Mouse (Mus musculus) embryonic facial prominence, embryonic 11.5 days (tissue): ENCODE results near the gene Sox10. TPM values are rescaled to one million over a fixed set of nuclear protein-coding genes. Genes with fewer than 3 reads are reported as not detected.

Experiments used
- ATAC-seq: fragments of 200-750 bp; cut with Nextera tagmentation; replicated peaks from 2 replicates; pipeline ENCODE4 v1.8.0; 2017; ENCODE audit warnings: low read depth; ENCODE audit not compliant: insufficient number of reproducible peaks, low FRiP score, low TSS enrichment
- DNase-seq: peaks from one replicate; pipeline ENCODE4 v3.0.0-alpha.2; 2015; ENCODE audit warnings: low spot score
- H3K27ac ChIP-seq: fragments of 300-500 bp; sonication (generic); replicated peaks from 2 replicates; pipeline ENCODE4 v1.5.1; 2014; ENCODE audit warnings: mild to moderate bottlenecking, low read depth, low read length, control low read depth
- H3K27me3 ChIP-seq: fragments of 300-500 bp; sonication (generic); 2 replicates; pipeline ENCODE4 v1.6.1; 2014; ENCODE audit warnings: mild to moderate bottlenecking, low read length, moderate library complexity, mixed read lengths; ENCODE audit not compliant: control insufficient read depth, insufficient read depth
- H3K36me3 ChIP-seq: fragments of 300-500 bp; sonication (generic); replicated peaks from 2 replicates; pipeline ENCODE4 v1.6.1; 2014; ENCODE audit warnings: low read depth, mild to moderate bottlenecking, low read length, moderate library complexity, mixed read lengths; ENCODE audit not compliant: control insufficient read depth, insufficient read depth
- H3K4me1 ChIP-seq: fragments of 300-500 bp; sonication (generic); 2 replicates; pipeline ENCODE4 v1.6.1; 2014; ENCODE audit warnings: low read length, mixed read lengths; ENCODE audit not compliant: control insufficient read depth, insufficient read depth
- H3K4me2 ChIP-seq: fragments of 300-500 bp; sonication (generic); 2 replicates; pipeline ENCODE4 v1.6.1; 2014; ENCODE audit warnings: low read depth, mild to moderate bottlenecking, control low read depth, low read length, moderate library complexity
- H3K4me3 ChIP-seq: fragments of 300-500 bp; sonication (generic); 2 replicates; pipeline ENCODE4 v1.5.1; 2014; ENCODE audit warnings: low read depth, low read length, control low read depth
- H3K9ac ChIP-seq: fragments of 300-500 bp; sonication (generic); replicated peaks from 2 replicates; pipeline ENCODE4 v1.6.1; 2014; ENCODE audit warnings: mild to moderate bottlenecking, control low read depth, low read length
- H3K9me3 ChIP-seq: fragments of 300-500 bp; sonication (generic); replicated peaks from 2 replicates; pipeline ENCODE4 v1.6.1; 2016; ENCODE audit warnings: mild to moderate bottlenecking, low read length, inconsistent platforms, mixed read lengths; ENCODE audit not compliant: control insufficient read depth
- WGBS: fragments of 180-500 bp; shearing (Covaris S2); extraction: QIAGEN DNeasy Blood & Tissue Kit; methylation state at CpG from one replicate; pipeline ENCODE4 v1.1.7; 2014; 5-methylcytosine and 5-hydroxymethylcytosine counted together
- polyA plus RNA-seq: library from polyadenylated mRNA; unstranded; fragments of >200 nt; fragmentation: Nextera tagmentation; extraction: Ambion mirVana; gene quantifications from 2 replicates; pipeline ENCODE4 v1.2.1, GENCODE M21; 2014

The Sox10 gene
- 11.6 and 12.2 TPM in 2 replicates for polyA plus RNA-seq

GRCm38 (mm10) chr15:79165140-79165539 is at the start of gene Sox10:
TSS of gene Sox10 (minus strand) at chr15:79165240.
- Histone ChIP-seq H3K27ac (0 out of 2 replicates have a peak within 1 kb of the TSS, but pooled peaks have one; percentile 35), H3K4me1 (no peaks in the 10 kb centered on the region), H3K9me3 (no peaks in the 10 kb centered on the region), H3K4me2 (no peak within 1 kb of the TSS), H3K36me3 (no peaks in the 10 kb centered on the region), H3K4me3 (peak within 1 kb of the TSS; percentile 21), H3K9ac (peak within 1 kb of the TSS; percentile 40), H3K27me3 (peaks cover 36% of the 10 kb centered on the region)
- 37% methylated on average over 5 of the region's 5 CpGs for WGBS
- no peak for ATAC-seq
- DNase-seq = no peak

- 72% methylated on average over 6 of the region's 6 CpGs for WGBS
- H3K27ac ChIP-seq = peak overlapping the region; percentile 28; the same call in 1 of the 2 replicates
- no peaks in the 10 kb centered on the region for H3K36me3 ChIP-seq
- no peaks in the 10 kb centered on the region for H3K4me1 ChIP-seq
- no peak overlapping the region for H3K4me2 ChIP-seq
- no peak overlapping the region for H3K4me3 ChIP-seq
- ATAC-seq (no peak), DNase-seq (no peak)
- H3K27me3 ChIP-seq = no peaks in the 10 kb centered on the region
- H3K9ac ChIP-seq = no peak overlapping the region
- no peaks in the 10 kb centered on the region for H3K9me3 ChIP-seq
Observed at GRCm38 (mm10) chr15:79213591-79213990, 48.6 kb upstream of the Sox10 start.

GRCm38 (mm10) chr15:79212750-79213446 is 47.9 kb upstream of the Sox10 start:
- Histone ChIP-seq H3K4me3 (no peak overlapping the region), H3K27ac (peak overlapping the region; percentile 28; the same call in 1 of the 2 replicates), H3K27me3 (no peaks in the 10 kb centered on the region), H3K4me2 (no peak overlapping the region), H3K9me3 (no peaks in the 10 kb centered on the region), H3K36me3 (no peaks in the 10 kb centered on the region), H3K4me1 (no peaks in the 10 kb centered on the region), H3K9ac (no peak overlapping the region)
- ATAC-seq (0 out of 2 replicates have a peak, but pooled peaks have one; percentile 31), DNase-seq (peak; percentile 30)
- WGBS = 59% methylated on average over 25 of the region's 26 CpGs

GRCm38 (mm10) chr15:79210357-79210756 is 45.3 kb upstream of the Sox10 start:
- no peak overlapping the region for H3K9ac ChIP-seq
- 81% methylated on average over 2 of the region's 2 CpGs for WGBS
- no peak overlapping the region for H3K27ac ChIP-seq
- no peak overlapping the region for H3K4me2 ChIP-seq
- no peaks in the 10 kb centered on the region for H3K9me3 ChIP-seq
- no peak for DNase-seq
- no peak overlapping the region for H3K4me3 ChIP-seq
- no peak for ATAC-seq
- H3K36me3 ChIP-seq = no peaks in the 10 kb centered on the region
- no peaks in the 10 kb centered on the region for H3K27me3 ChIP-seq
- H3K4me1 ChIP-seq = no peaks in the 10 kb centered on the region

GRCm38 (mm10) chr15:79208758-79209439 is 43.9 kb upstream of the Sox10 start:
- H3K4me3 ChIP-seq = no peak overlapping the region
- H3K9ac ChIP-seq = no peak overlapping the region
- WGBS = 79% methylated on average over 25 of the region's 27 CpGs
- ATAC-seq = no peak
- no peaks in the 10 kb centered on the region for H3K36me3 ChIP-seq
- H3K27me3 ChIP-seq = no peaks in the 10 kb centered on the region
- DNase-seq = no peak
- no peaks in the 10 kb centered on the region for H3K4me1 ChIP-seq
- H3K27ac ChIP-seq = no peak overlapping the region
- H3K9me3 ChIP-seq = no peaks in the 10 kb centered on the region
- H3K4me2 ChIP-seq = no peak overlapping the region

- DNase-seq = no peak
- WGBS = 81% methylated on average over 6 of the region's 6 CpGs
- Histone ChIP-seq H3K36me3 (no peaks in the 10 kb centered on the region), H3K4me1 (no peaks in the 10 kb centered on the region), H3K27ac (no peak overlapping the region), H3K4me2 (no peak overlapping the region), H3K9me3 (no peaks in the 10 kb centered on the region), H3K9ac (no peak overlapping the region), H3K4me3 (no peak overlapping the region), H3K27me3 (no peaks in the 10 kb centered on the region)
- ATAC-seq = no peak
Observed at GRCm38 (mm10) chr15:79208211-79208610, 43.2 kb upstream of the Sox10 start.

GRCm38 (mm10) chr15:79202575-79202974 is 37.5 kb upstream of the Sox10 start:
- H3K4me1 ChIP-seq = peaks cover 11% of the 10 kb centered on the region
- no peaks in the 10 kb centered on the region for H3K9me3 ChIP-seq
- no peaks in the 10 kb centered on the region for H3K27me3 ChIP-seq
- no peak overlapping the region for H3K4me3 ChIP-seq
- WGBS = 41% methylated on average over 10 of the region's 10 CpGs
- H3K9ac ChIP-seq = no peak overlapping the region; the same call in 1 of the 2 replicates
- DNase-seq = peak; percentile 17
- ATAC-seq = peak; percentile 36
- H3K27ac ChIP-seq = no peak overlapping the region; the same call in 1 of the 2 replicates
- no peak overlapping the region for H3K4me2 ChIP-seq
- no peaks in the 10 kb centered on the region for H3K36me3 ChIP-seq
